Mouse (Mus musculus): Measurements from ENCODE around the gene Frmpd1. TPM values are rescaled to one million over a fixed set of nuclear protein-coding genes. Genes with fewer than 3 reads are reported as not detected.
A peak's percentile ranks its signal among the peaks of the same experiment; 100 is the strongest.

Gene Frmpd1
- 0.38 and 0.75 TPM in 2 replicates for polyA plus RNA-seq (2015; fragmentation: Nextera tagmentation; extraction: Ambion mirVana)

DNA sequence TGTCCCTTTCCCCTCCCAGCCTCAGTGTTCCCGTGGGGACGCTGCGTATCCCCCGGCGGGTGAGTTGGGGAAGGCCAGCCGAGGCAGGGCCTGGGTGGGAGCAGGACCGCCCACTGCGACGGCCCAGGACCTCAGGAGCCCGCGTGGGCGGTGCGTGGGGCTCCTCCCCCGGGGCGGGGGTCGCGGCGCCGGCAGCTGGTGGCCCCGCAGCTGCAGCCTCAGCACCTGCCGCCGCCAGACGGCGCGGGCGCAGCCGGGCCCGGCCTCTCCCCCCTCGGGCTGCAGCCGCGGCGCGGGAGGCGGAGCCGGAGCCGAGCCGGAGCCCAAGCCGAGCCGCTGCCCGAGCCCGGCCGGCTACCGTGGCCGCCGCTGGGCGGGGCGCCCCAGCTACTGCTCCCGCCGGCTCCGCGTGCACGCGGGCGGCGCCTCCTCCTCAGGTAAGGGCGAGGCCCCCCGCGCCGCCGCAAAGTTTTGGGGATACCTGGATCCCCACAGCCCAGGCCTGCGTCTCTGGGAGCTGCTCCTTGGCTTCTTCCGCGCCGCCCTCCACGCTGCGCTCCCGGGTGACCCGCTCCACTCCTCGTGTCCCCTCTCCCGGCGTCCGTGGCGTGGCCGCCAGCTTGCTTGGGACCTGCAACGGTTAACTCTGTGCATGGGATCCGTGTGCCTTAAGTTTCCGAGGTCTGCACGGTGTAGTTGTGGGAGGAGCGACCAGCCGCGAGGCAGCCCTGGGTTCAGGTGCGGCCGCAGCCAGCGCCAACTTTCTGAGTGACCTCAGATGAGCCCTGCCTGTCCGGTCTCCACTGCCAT, at the start of gene Frmpd1:
TSS of gene Frmpd1 (plus strand) at position 355 of the 810 bp plus-strand sequence.
- peak within 1 kb of the TSS; percentile 100 for H3K4me2 ChIP-seq
- H3K4me1 ChIP-seq, result peaks cover 10% of the 10 kb centered on the region; the same call in 1 of the 2 replicates
- H3K4me3 ChIP-seq, result peak within 1 kb of the TSS; percentile 66
- under 1% methylated on average over 61 of the region's 85 CpGs for WGBS
- peaks cover 56% of the 10 kb centered on the region for H3K27me3 ChIP-seq
- peak; percentile 85 for ATAC-seq (ENCODE audit: borderline replicate concordance, extremely low read depth, low FRiP score, low TSS enrichment)
- peak within 1 kb of the TSS; percentile 39 for H3K9ac ChIP-seq
- no peaks in the 10 kb centered on the region for H3K36me3 ChIP-seq
- no peak within 1 kb of the TSS for H3K27ac ChIP-seq
- no peaks in the 10 kb centered on the region for H3K9me3 ChIP-seq

GRCm38 (mm10) chr4:45137636-45138035, 47.0 kb upstream of the Frmpd1 start:
- H3K27me3 ChIP-seq, result no peaks in the 10 kb centered on the region
- 55% methylated on average over 4 of the region's 4 CpGs for WGBS
- no peaks in the 10 kb centered on the region for H3K4me1 ChIP-seq
- no peaks in the 10 kb centered on the region for H3K9me3 ChIP-seq
- H3K27ac ChIP-seq, result no peak overlapping the region
- no peak overlapping the region for H3K9ac ChIP-seq
- no peak overlapping the region for H3K4me2 ChIP-seq
- H3K36me3 ChIP-seq, result no peaks in the 10 kb centered on the region
- ATAC-seq (ENCODE audit: borderline replicate concordance, extremely low read depth, low FRiP score, low TSS enrichment), result no peak
- no peak overlapping the region for H3K4me3 ChIP-seq

- Histone ChIP-seq H3K9me3 (no peaks in the 10 kb centered on the region), H3K36me3 (no peaks in the 10 kb centered on the region), H3K27me3 (no peaks in the 10 kb centered on the region), H3K27ac (no peak overlapping the region), H3K4me1 (no peaks in the 10 kb centered on the region), H3K9ac (no peak overlapping the region), H3K4me2 (no peak overlapping the region), H3K4me3 (no peak overlapping the region)
- ATAC-seq (ENCODE audit: borderline replicate concordance, extremely low read depth, low FRiP score, low TSS enrichment), result no peak
- 54% methylated on average over 5 of the region's 5 CpGs for WGBS
These were observed 42.8 kb upstream of the Frmpd1 start for GRCm38 (mm10) chr4:45141835-45142234.

GRCm38 (mm10) chr4:45142411-45142810, 42.3 kb upstream of the Frmpd1 start:
- no peak for ATAC-seq (ENCODE audit: borderline replicate concordance, extremely low read depth, low FRiP score, low TSS enrichment)
- H3K27me3 ChIP-seq, result no peaks in the 10 kb centered on the region
- no peak overlapping the region for H3K9ac ChIP-seq
- no peak overlapping the region for H3K27ac ChIP-seq
- no peaks in the 10 kb centered on the region for H3K36me3 ChIP-seq
- H3K4me1 ChIP-seq, result no peaks in the 10 kb centered on the region
- no peak overlapping the region for H3K4me3 ChIP-seq
- H3K9me3 ChIP-seq, result no peaks in the 10 kb centered on the region
- WGBS, result 34% methylated on average over 11 of the region's 11 CpGs
- H3K4me2 ChIP-seq, result no peak overlapping the region

- no peaks in the 10 kb centered on the region for H3K9me3 ChIP-seq
- 46% methylated on average over 8 of the region's 8 CpGs for WGBS
- H3K4me1 ChIP-seq, result no peaks in the 10 kb centered on the region
- H3K27me3 ChIP-seq, result no peaks in the 10 kb centered on the region
- H3K9ac ChIP-seq, result no peak overlapping the region
- no peak overlapping the region for H3K27ac ChIP-seq
- H3K4me3 ChIP-seq, result no peak overlapping the region
- H3K36me3 ChIP-seq, result no peaks in the 10 kb centered on the region
- no peak for ATAC-seq (ENCODE audit: borderline replicate concordance, extremely low read depth, low FRiP score, low TSS enrichment)
- no peak overlapping the region for H3K4me2 ChIP-seq
These were observed 41.7 kb upstream of the Frmpd1 start for GRCm38 (mm10) chr4:45143005-45143404.

- WGBS, result 69% methylated on average over 3 of the region's 3 CpGs
- H3K9me3 ChIP-seq, result no peaks in the 10 kb centered on the region
These were observed 28.2 kb upstream of the Frmpd1 start for GRCm38 (mm10) chr4:45156433-45156832.

GRCm38 (mm10) chr4:45158608-45159007, 26.1 kb upstream of the Frmpd1 start:
- Histone ChIP-seq H3K27ac (no peak overlapping the region), H3K36me3 (no peaks in the 10 kb centered on the region), H3K9ac (no peak overlapping the region), H3K4me2 (no peak overlapping the region), H3K4me1 (no peaks in the 10 kb centered on the region), H3K9me3 (no peaks in the 10 kb centered on the region), H3K4me3 (no peak overlapping the region), H3K27me3 (no peaks in the 10 kb centered on the region)
- no peak for ATAC-seq (ENCODE audit: borderline replicate concordance, extremely low read depth, low FRiP score, low TSS enrichment)
- 66% methylated on average over 9 of the region's 9 CpGs for WGBS

More at GRCm38 (mm10) chr4:45156433-45156832, 28.2 kb upstream of the Frmpd1 start:
- Histone ChIP-seq H3K4me1 (no peaks in the 10 kb centered on the region), H3K27me3 (no peaks in the 10 kb centered on the region), H3K9ac (no peak overlapping the region), H3K4me3 (no peak overlapping the region), H3K4me2 (no peak overlapping the region), H3K27ac (no peak overlapping the region), H3K36me3 (no peaks in the 10 kb centered on the region)
- no peak for ATAC-seq (ENCODE audit: borderline replicate concordance, extremely low read depth, low FRiP score, low TSS enrichment)

DNA sequence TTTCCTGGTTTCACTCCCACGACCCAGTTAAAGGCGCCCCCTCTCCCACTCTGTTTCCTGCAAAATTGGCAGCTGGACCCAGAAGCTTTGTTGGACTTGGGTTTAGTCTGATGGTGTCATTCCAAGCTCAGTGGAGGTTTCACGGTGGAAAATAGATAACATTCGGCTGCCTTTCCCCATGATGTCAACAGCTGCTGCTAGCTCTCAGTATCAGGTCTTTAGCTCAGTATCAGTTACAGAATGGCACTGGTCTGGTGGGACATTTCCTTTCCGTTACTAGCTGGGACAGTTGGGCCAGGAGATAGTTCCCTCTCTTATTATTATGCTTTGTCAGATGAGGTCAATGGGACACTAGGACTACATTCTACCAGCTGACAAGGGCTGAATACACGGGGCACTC, 23.9 kb upstream of the Frmpd1 start:
- no peaks in the 10 kb centered on the region for H3K4me1 ChIP-seq
- H3K9ac ChIP-seq, result no peak overlapping the region
- no peaks in the 10 kb centered on the region for H3K9me3 ChIP-seq
- no peak overlapping the region for H3K4me2 ChIP-seq
- no peaks in the 10 kb centered on the region for H3K36me3 ChIP-seq
- H3K27me3 ChIP-seq, result no peaks in the 10 kb centered on the region
- no peak overlapping the region for H3K4me3 ChIP-seq
- no peak for ATAC-seq (ENCODE audit: borderline replicate concordance, extremely low read depth, low FRiP score, low TSS enrichment)
- no peak overlapping the region for H3K27ac ChIP-seq
- 49% methylated on average over 6 of the region's 6 CpGs for WGBS

DNA sequence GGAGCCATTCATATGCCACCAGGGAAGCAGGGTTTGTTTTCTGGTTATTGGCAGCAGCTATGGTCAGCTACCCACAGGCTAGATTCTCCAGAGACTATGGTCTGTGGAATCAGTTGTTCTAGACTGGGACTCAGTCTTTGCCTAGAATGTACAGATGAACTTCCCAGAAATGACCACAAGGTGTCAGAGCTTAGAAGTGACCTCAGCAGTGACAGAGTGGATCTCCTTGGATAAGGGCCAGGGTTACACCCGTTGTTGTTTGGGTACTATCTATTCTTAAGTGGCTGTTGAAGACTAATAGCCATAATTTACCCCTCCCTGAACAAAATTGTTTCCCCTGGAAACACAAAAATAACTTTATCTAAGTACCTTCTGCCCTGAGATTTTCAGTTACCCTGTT, 21.0 kb upstream of the Frmpd1 start:
- no peaks in the 10 kb centered on the region for H3K9me3 ChIP-seq
- no peak overlapping the region for H3K4me3 ChIP-seq
- no peak overlapping the region for H3K27ac ChIP-seq
- no peak overlapping the region for H3K9ac ChIP-seq
- no peaks in the 10 kb centered on the region for H3K4me1 ChIP-seq
- H3K36me3 ChIP-seq, result no peaks in the 10 kb centered on the region
- H3K4me2 ChIP-seq, result no peak overlapping the region
- ATAC-seq (ENCODE audit: borderline replicate concordance, extremely low read depth, low FRiP score, low TSS enrichment), result no peak
- 3% methylated on average over 1 of the region's 1 CpGs for WGBS
- no peaks in the 10 kb centered on the region for H3K27me3 ChIP-seq

DNA sequence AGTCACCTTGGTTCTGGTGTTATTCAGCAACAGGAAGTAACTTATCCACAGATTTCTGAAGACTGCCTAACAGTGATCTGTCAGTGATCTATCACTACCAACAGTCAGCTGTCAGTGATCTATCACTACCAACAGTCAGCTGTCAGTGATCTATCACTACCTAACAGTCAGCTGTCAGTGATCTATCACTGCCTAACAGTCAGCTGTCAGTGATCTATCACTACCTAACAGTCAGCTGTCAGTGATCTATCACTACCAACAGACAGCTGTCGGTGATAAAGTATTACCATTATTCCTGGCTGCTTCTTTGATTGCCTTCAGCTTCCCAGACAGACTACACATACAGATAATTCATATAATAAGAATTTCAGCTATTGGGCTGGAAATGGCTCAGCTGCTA, 19.2 kb upstream of the Frmpd1 start:
- H3K9me3 ChIP-seq, result no peaks in the 10 kb centered on the region
- H3K4me3 ChIP-seq, result no peak overlapping the region
- 76% methylated on average over 1 of the region's 1 CpGs for WGBS
- H3K9ac ChIP-seq, result no peak overlapping the region
- no peaks in the 10 kb centered on the region for H3K4me1 ChIP-seq
- H3K27ac ChIP-seq, result no peak overlapping the region
- H3K27me3 ChIP-seq, result no peaks in the 10 kb centered on the region
- no peaks in the 10 kb centered on the region for H3K36me3 ChIP-seq
- no peak for ATAC-seq (ENCODE audit: borderline replicate concordance, extremely low read depth, low FRiP score, low TSS enrichment)
- H3K4me2 ChIP-seq, result no peak overlapping the region

DNA sequence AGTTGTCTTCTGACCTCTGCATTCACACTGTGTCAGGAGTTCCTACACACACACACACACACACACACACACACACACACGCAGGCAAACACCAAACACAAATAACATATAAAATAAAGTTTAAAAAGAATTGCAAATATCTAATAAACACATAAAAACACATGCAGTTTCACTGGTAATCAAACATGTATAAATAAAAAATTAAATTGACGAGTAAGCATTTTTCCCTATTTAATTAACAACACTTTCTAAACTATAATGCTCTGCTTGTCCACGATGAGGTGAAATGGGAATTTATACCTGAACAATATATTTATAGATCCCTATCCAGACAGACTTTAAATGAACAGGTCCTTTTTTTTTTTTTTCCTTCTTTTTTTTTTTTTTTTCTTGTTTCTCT, 18.7 kb upstream of the Frmpd1 start:
- Histone ChIP-seq H3K9ac (no peak overlapping the region), H3K36me3 (no peaks in the 10 kb centered on the region), H3K4me2 (no peak overlapping the region), H3K9me3 (no peaks in the 10 kb centered on the region), H3K27ac (no peak overlapping the region), H3K27me3 (no peaks in the 10 kb centered on the region), H3K4me3 (no peak overlapping the region), H3K4me1 (no peaks in the 10 kb centered on the region)
- WGBS, result 75% methylated on average over 3 of the region's 3 CpGs
- ATAC-seq (ENCODE audit: borderline replicate concordance, extremely low read depth, low FRiP score, low TSS enrichment), result no peak

GRCm38 (mm10) chr4:45171340-45171739, 13.3 kb upstream of the Frmpd1 start:
- H3K4me3 ChIP-seq, result no peak overlapping the region
- H3K36me3 ChIP-seq, result no peaks in the 10 kb centered on the region
- H3K4me1 ChIP-seq, result no peaks in the 10 kb centered on the region
- ATAC-seq (ENCODE audit: borderline replicate concordance, extremely low read depth, low FRiP score, low TSS enrichment), result no peak
- no peak overlapping the region for H3K27ac ChIP-seq
- no peak overlapping the region for H3K9ac ChIP-seq
- no peak overlapping the region for H3K4me2 ChIP-seq
- WGBS, result 81% methylated on average over 9 of the region's 9 CpGs
- H3K9me3 ChIP-seq, result no peaks in the 10 kb centered on the region
- no peaks in the 10 kb centered on the region for H3K27me3 ChIP-seq

Data from lung, embryonic 15.5 days (tissue).